In genomic region chr10:68091011-68091410, GRCm38 (mm10) we compare ENCODE assay signal across 18 mouse cellular contexts.
A peak's percentile ranks its signal among the peaks of the same experiment; 100 is the strongest.
DNase-seq lines count a peak whose midpoint lies in the region; ATAC-seq and TF ChIP-seq lines count a peak whose summit lies in the region.
"Had no signal": no experiment of that assay in that cellular context is flagged by ENCODE, and none has a peak within 500 bp of the region (broad histone marks: within the 10 kb centered on the region; RNA-seq: fewer than 3 reads in every experiment).

No protein-coding gene starts in this region.

- no peak for DNase-seq in heart, postnatal 14 days
- DNase-seq in liver, postnatal 0 days = no peak
- DNase-seq: adrenal gland, postnatal 36 days; cerebellum, adult 8-10 months; forebrain, postnatal 0 days; gastrocnemius, postnatal 10 days; midbrain, embryonic 14.5 days; retina, postnatal 1 day; thymus, adult 2 months had no signal

- H3K27me3 ChIP-seq in heart, embryonic 14.5 days (ENCODE audit: control insufficient read depth, insufficient read depth, low read length) = no peaks in the 10 kb centered on the region
- H3K27me3 ChIP-seq in liver, postnatal 0 days (ENCODE audit: insufficient read depth, low read length) = no peaks in the 10 kb centered on the region
- H3K27me3 ChIP-seq in liver, embryonic 12.5 days (replicated peaks) = no peaks in the 10 kb centered on the region
- H3K27me3 ChIP-seq in myocyte (ENCODE audit: control insufficient read depth, insufficient read depth, insufficient read length) = no peaks in the 10 kb centered on the region
- H3K27me3 ChIP-seq: embryonic facial prominence, embryonic 12.5 days; liver, embryonic 15.5 days had no signal

- peaks cover 34% of the 10 kb centered on the region for H3K36me3 ChIP-seq in heart, embryonic 14.5 days (ENCODE audit: control insufficient read depth, insufficient read depth, low read length)
- peaks cover 8% of the 10 kb centered on the region for H3K36me3 ChIP-seq in liver, postnatal 0 days (replicated peaks; ENCODE audit: insufficient read depth, low read length)
- H3K36me3 ChIP-seq in liver, embryonic 12.5 days = peaks cover 7% of the 10 kb centered on the region
- peaks cover 12% of the 10 kb centered on the region for H3K36me3 ChIP-seq in myocyte (ENCODE audit: control insufficient read depth, insufficient read depth)
- H3K36me3 ChIP-seq: G1E; liver, embryonic 15.5 days had no signal

- H3K4me1 ChIP-seq in heart, embryonic 14.5 days (ENCODE audit: control insufficient read depth in 2 of 2, insufficient read depth in 2 of 2, low read length in 2 of 2) = peaks cover 17 to 35% of the 10 kb centered on the region in 2 experiments
- H3K4me1 ChIP-seq in liver, postnatal 0 days (ENCODE audit: insufficient read depth) = peaks cover 11% of the 10 kb centered on the region
- no peaks in the 10 kb centered on the region for H3K4me1 ChIP-seq in liver, embryonic 12.5 days
- H3K4me1 ChIP-seq in embryonic fibroblast, embryonic 13.5 days (ENCODE audit: control insufficient read depth, insufficient read depth, low read length) = peaks cover 30% of the 10 kb centered on the region
- H3K4me1 ChIP-seq: embryonic facial prominence, embryonic 12.5 days had no signal

- H3ac ChIP-seq in myocyte (ENCODE audit: control insufficient read depth, insufficient read length) = no peak overlapping the region

- no peak overlapping the region for H3K9ac ChIP-seq in heart, embryonic 14.5 days (ENCODE audit: low read length)
- H3K9ac ChIP-seq in liver, postnatal 0 days (replicated peaks) = no peak overlapping the region
- no peak overlapping the region for H3K9ac ChIP-seq in liver, embryonic 12.5 days
- H3K9ac ChIP-seq: embryonic facial prominence, embryonic 12.5 days; forebrain, postnatal 0 days; liver, embryonic 15.5 days had no signal

- peaks cover 6% of the 10 kb centered on the region for H3K79me2 ChIP-seq in myocyte (ENCODE audit: control insufficient read depth, insufficient read depth)

- H3K27ac ChIP-seq in heart, embryonic 14.5 days (replicated peaks in 1 of 2; ENCODE audit: control insufficient read depth in 1 of 2, insufficient read depth in 1 of 2, low read depth in 2 of 2, low read length in 2 of 2) = peak overlapping the region; percentile 32 to 48
- H3K27ac ChIP-seq in liver, postnatal 0 days (ENCODE audit: low read depth) = peak overlapping the region; percentile 61
- no peak overlapping the region for H3K27ac ChIP-seq in liver, embryonic 12.5 days
- peak overlapping the region; percentile 95 for H3K27ac ChIP-seq in embryonic fibroblast, embryonic 13.5 days (ENCODE audit: insufficient read depth, low read length)
- H3K27ac ChIP-seq: embryonic facial prominence, embryonic 12.5 days; kidney, postnatal 0 days; liver, embryonic 15.5 days had no signal

- 26% methylated on average over 11 of the region's 11 CpGs for WGBS in heart, embryonic 14.5 days
- WGBS in liver, postnatal 0 days (ENCODE audit: insufficient replicate concordance) = 68% methylated on average over 11 of the region's 11 CpGs
- WGBS in liver, embryonic 12.5 days (ENCODE audit: insufficient replicate concordance) = 57% methylated on average over 11 of the region's 11 CpGs

- TF ChIP-seq EP300 in liver, postnatal 0 days (IDR thresholded peaks at IDR 0.05; ENCODE audit: low read depth) = no peak

- TF ChIP-seq POLR2A in embryonic fibroblast, embryonic 13.5 days (IDR thresholded peaks at IDR 0.05; ENCODE audit: low read depth, low read length) = no peak
- TF ChIP-seq POLR2A in myocyte (IDR thresholded peaks at IDR 0.05; ENCODE audit: insufficient read length, low read depth) = no peak

- no peak for TF ChIP-seq CTCF in liver, postnatal 0 days (IDR thresholded peaks at IDR 0.05; ENCODE audit: low read depth)
- TF ChIP-seq CTCF in embryonic fibroblast, embryonic 13.5 days (IDR thresholded peaks at IDR 0.05; ENCODE audit: borderline replicate concordance, insufficient read depth, low read length) = no peak

- H3K9me3 ChIP-seq in heart, embryonic 14.5 days (ENCODE audit: control insufficient read depth, low read length) = no peaks in the 10 kb centered on the region
- no peaks in the 10 kb centered on the region for H3K9me3 ChIP-seq in liver, postnatal 0 days (ENCODE audit: low read length)
- no peaks in the 10 kb centered on the region for H3K9me3 ChIP-seq in liver, embryonic 12.5 days (replicated peaks)
- H3K9me3 ChIP-seq: embryonic facial prominence, embryonic 12.5 days; liver, embryonic 15.5 days had no signal

- H3K4me2 ChIP-seq in heart, embryonic 14.5 days (ENCODE audit: low read length) = peak overlapping the region; percentile 8; the same call in 1 of the 2 replicates
- H3K4me2 ChIP-seq in liver, postnatal 0 days (ENCODE audit: low read depth, low read length) = no peak overlapping the region
- no peak overlapping the region for H3K4me2 ChIP-seq in liver, embryonic 12.5 days
- H3K4me2 ChIP-seq in myocyte (ENCODE audit: low read depth) = peak overlapping the region; percentile 57
- H3K4me2 ChIP-seq: embryonic facial prominence, embryonic 12.5 days; liver, embryonic 15.5 days had no signal

- intact Hi-C loops in heart, postnatal 14 days (cut with DNase I) = loop anchor here (2.0 to 5.0 kb wide), 3 partner anchors 36 to 186 kb away; partner anchors contain the start of gene Arid5b

- H3K4me3 ChIP-seq in heart, embryonic 14.5 days (ENCODE audit: control insufficient read depth in 1 of 2, insufficient read depth in 1 of 2, low read depth in 1 of 2, low read length in 2 of 2) = no peak overlapping the region
- no peak overlapping the region for H3K4me3 ChIP-seq in liver, postnatal 0 days (ENCODE audit: low read depth, low read length)
- H3K4me3 ChIP-seq in liver, embryonic 12.5 days = no peak overlapping the region
- H3K4me3 ChIP-seq in embryonic fibroblast, embryonic 13.5 days (ENCODE audit: insufficient read depth, low read length) = no peak overlapping the region
- H3K4me3 ChIP-seq in myocyte = no peak overlapping the region
- H3K4me3 ChIP-seq: embryonic facial prominence, embryonic 12.5 days; liver, embryonic 15.5 days had no signal

- ATAC-seq in heart, embryonic 14.5 days (ENCODE audit: insufficient number of reproducible peaks, insufficient read depth, low FRiP score, low read depth) = no peak
- 0 out of 2 replicates have a peak, but pooled peaks have one; percentile 9 for ATAC-seq in liver, postnatal 0 days
- no peak for ATAC-seq in liver, embryonic 12.5 days
- no peak for ATAC-seq in granulocyte monocyte progenitor cell, adult 5-6 weeks (replicated peaks; ENCODE audit: poor library complexity, severe bottlenecking)
- ATAC-seq: forebrain, postnatal 0 days had no signal

TF ChIP-seq in myocyte, 11 proteins besides CTCF, POLR2A, EP300 and RAD21:
- no peak for TF ChIP-seq MYOD1 (IDR thresholded peaks at IDR 0.05; ENCODE audit: control insufficient read depth in 1 of 3, insufficient read length in 2 of 3, low read depth in 2 of 3)
- no peak for TF ChIP-seq REST (IDR thresholded peaks at IDR 0.05; ENCODE audit: insufficient read depth, insufficient read length)
- no peak for TF ChIP-seq MAX (IDR thresholded peaks at IDR 0.05; ENCODE audit: low read depth)
- no peak for TF ChIP-seq POLR2AphosphoS2 (IDR thresholded peaks at IDR 0.05; ENCODE audit: insufficient read length, low read depth)
- TF ChIP-seq TCF3 (IDR thresholded peaks at IDR 0.05; ENCODE audit: insufficient read length, low read depth) = no peak
TF ChIP-seq in myocyte: peak in this region for 0.

Comparison
In these comparisons a context has a peak if more than half of its experiments do, and no peak if none do; other contexts are left out.
1. H3K4me2 ChIP-seq: peak in heart, embryonic 14.5 days (single experiment) and myocyte (single experiment); none in liver, postnatal 0 days (single experiment) and liver, embryonic 12.5 days (single experiment).